Mouse (Mus musculus): ENCODE measurements at regions not wholly inside any gene's neighbourhood (a gene's known extent, or its start where the extent isn't known, plus 50 kb on each side); places are given as distances from the start of the nearest gene placed in this dataset.

GRCm38 (mm10) chr16:93458011-93458585, 145.8 kb downstream of the Setd4 start:
- no peaks in the 10 kb centered on the region for H3K27me3 ChIP-seq (ENCODE audit: control insufficient read depth, insufficient read depth, insufficient read length)
- H3K4me2 ChIP-seq (ENCODE audit: low read depth), result no peak overlapping the region
- H3K79me2 ChIP-seq (ENCODE audit: control insufficient read depth, insufficient read depth), result no peaks in the 10 kb centered on the region
- no peaks in the 10 kb centered on the region for H3K36me3 ChIP-seq (ENCODE audit: control insufficient read depth, insufficient read depth)
- TF ChIP-seq SRF (IDR thresholded peaks at IDR 0.05; ENCODE audit: control insufficient read depth, insufficient read length, low read depth) (no peak), CEBPB (IDR thresholded peaks at IDR 0.05; ENCODE audit: insufficient read depth, poor library complexity, severe bottlenecking) (no peak), TCF3 (IDR thresholded peaks at IDR 0.05; ENCODE audit: insufficient read length, low read depth) (no peak), MYOG (IDR thresholded peaks at IDR 0.05; ENCODE audit: control insufficient read depth in 1 of 3, insufficient read depth in 1 of 3, insufficient read length in 2 of 3, low read depth in 2 of 3) (no peak), MAX (IDR thresholded peaks at IDR 0.05; ENCODE audit: low read depth) (no peak), POLR2A (IDR thresholded peaks at IDR 0.05; ENCODE audit: insufficient read length, low read depth) (no peak), POLR2AphosphoS2 (IDR thresholded peaks at IDR 0.05; ENCODE audit: insufficient read length, low read depth) (no peak), E2F4 (IDR thresholded peaks at IDR 0.05; ENCODE audit: insufficient read depth) (no peak)
- H3K4me3 ChIP-seq, result no peak overlapping the region
- H3ac ChIP-seq (ENCODE audit: control insufficient read depth, insufficient read length), result no peak overlapping the region

- Histone ChIP-seq H3K27me3 (ENCODE audit: control insufficient read depth, insufficient read depth, insufficient read length) (no peaks in the 10 kb centered on the region), H3ac (ENCODE audit: control insufficient read depth, insufficient read length) (no peak overlapping the region), H3K79me2 (ENCODE audit: control insufficient read depth, insufficient read depth) (no peaks in the 10 kb centered on the region), H3K4me3 (no peak overlapping the region), H3K4me2 (ENCODE audit: low read depth) (no peak overlapping the region), H3K36me3 (ENCODE audit: control insufficient read depth, insufficient read depth) (no peaks in the 10 kb centered on the region)
- TF ChIP-seq MYOD1 (IDR thresholded peaks at IDR 0.05; ENCODE audit: control insufficient read depth in 1 of 3, insufficient read length in 2 of 3, low read depth in 2 of 3), result no peak
- no peak for TF ChIP-seq REST (IDR thresholded peaks at IDR 0.05; ENCODE audit: insufficient read depth, insufficient read length)
These were observed 147.0 kb downstream of the Setd4 start for GRCm38 (mm10) chr16:93456706-93457425.

DNA sequence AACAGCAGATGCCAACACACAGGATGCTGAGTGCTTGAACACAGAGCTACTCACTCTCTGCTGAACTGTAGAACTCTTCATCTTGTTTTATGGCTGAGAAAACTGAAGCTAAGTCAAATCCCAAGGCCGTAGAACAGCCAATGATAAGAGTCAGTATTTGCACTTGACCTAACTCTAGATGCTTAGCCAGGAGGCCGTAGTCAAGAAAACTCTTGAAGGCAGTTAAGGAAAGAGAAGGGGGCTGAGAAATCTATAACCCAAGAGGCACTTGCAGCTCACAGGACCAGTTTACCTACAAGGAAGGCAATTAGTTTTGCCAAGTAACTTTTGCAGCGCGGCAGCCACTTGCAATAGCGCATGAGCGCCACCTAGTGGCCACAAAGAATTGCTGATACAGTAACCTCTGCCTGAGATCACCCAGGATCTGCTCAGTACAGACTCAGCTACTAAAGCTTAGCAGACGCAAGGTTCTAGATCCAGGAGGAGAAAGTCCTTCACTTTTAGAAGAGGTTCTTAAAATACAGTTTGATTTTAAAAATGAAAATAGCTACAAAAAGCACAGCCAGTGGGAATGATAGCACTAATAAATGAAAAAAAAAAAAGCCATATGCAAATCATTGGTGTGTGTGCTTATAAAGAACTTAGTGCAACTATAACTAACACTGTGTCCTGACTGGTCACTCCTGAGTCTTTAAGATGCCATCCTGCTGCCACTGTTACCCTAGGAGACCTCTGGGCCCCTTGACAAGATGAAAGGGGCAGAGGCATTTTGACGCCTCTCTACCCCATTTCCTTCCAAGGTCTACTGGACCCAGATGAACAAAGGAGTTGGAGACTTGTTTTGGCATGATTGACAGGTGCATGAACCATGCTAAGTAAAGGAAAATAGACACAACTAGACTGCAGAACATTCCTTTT, 149.5 kb downstream of the Setd4 start:
- H3K4me2 ChIP-seq (ENCODE audit: low read depth), result no peak overlapping the region
- H3K36me3 ChIP-seq (ENCODE audit: control insufficient read depth, insufficient read depth), result no peaks in the 10 kb centered on the region
- H3K79me2 ChIP-seq (ENCODE audit: control insufficient read depth, insufficient read depth), result no peaks in the 10 kb centered on the region
- H3K27me3 ChIP-seq (ENCODE audit: control insufficient read depth, insufficient read depth, insufficient read length), result no peaks in the 10 kb centered on the region
- H3K4me3 ChIP-seq, result no peak overlapping the region
- TF ChIP-seq USF1 (IDR thresholded peaks at IDR 0.05; ENCODE audit: low read depth), result no peak
- TF ChIP-seq MYOG (IDR thresholded peaks at IDR 0.05; ENCODE audit: control insufficient read depth in 1 of 3, insufficient read depth in 1 of 3, insufficient read length in 2 of 3, low read depth in 2 of 3), result no peak
- TF ChIP-seq MAX (IDR thresholded peaks at IDR 0.05; ENCODE audit: low read depth), result no peak
- TF ChIP-seq REST (IDR thresholded peaks at IDR 0.05; ENCODE audit: insufficient read depth, insufficient read length), result no peak
- no peak for TF ChIP-seq E2F4 (IDR thresholded peaks at IDR 0.05; ENCODE audit: insufficient read depth)
- no peak for TF ChIP-seq SRF (IDR thresholded peaks at IDR 0.05; ENCODE audit: control insufficient read depth, insufficient read length, low read depth)
- TF ChIP-seq CEBPB (IDR thresholded peaks at IDR 0.05; ENCODE audit: insufficient read depth, poor library complexity, severe bottlenecking), result no peak
- TF ChIP-seq POLR2AphosphoS2 (IDR thresholded peaks at IDR 0.05; ENCODE audit: insufficient read length, low read depth), result no peak
- TF ChIP-seq MYOD1 (IDR thresholded peaks at IDR 0.05; ENCODE audit: control insufficient read depth in 1 of 3, insufficient read length in 2 of 3, low read depth in 2 of 3), result no peak
- TF ChIP-seq TCF3 (IDR thresholded peaks at IDR 0.05; ENCODE audit: insufficient read length, low read depth), result no peak
- no peak for TF ChIP-seq POLR2A (IDR thresholded peaks at IDR 0.05; ENCODE audit: insufficient read length, low read depth)
- no peak for TF ChIP-seq TCF12 (IDR thresholded peaks at IDR 0.05; ENCODE audit: insufficient read depth, poor library complexity, severe bottlenecking)
- no peak overlapping the region for H3ac ChIP-seq (ENCODE audit: control insufficient read depth, insufficient read length)

DNA sequence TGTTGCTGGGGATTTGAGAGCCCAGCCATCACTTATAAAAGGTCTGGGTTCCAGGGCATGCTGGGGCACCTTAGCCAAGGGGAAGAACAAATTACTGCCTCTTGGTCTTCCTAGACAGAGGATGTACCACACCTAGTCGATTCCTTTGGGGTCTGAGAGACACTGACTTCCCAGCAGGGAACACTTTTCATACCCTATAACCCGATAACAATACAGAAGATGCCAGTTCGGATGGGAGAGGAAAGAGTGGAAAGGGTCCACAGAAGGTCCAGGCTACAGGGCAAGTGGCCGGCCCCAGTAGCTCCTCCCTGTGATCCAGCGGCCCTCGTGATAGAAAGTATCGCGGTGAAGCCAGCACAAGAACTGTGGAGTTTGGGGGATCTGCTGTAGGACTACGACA, 150.8 kb downstream of the Setd4 start:
- no peak overlapping the region for H3ac ChIP-seq (ENCODE audit: control insufficient read depth, insufficient read length)

More for the DNA sequence above, 150.8 kb downstream of the Setd4 start:
- TF ChIP-seq POLR2AphosphoS2 (IDR thresholded peaks at IDR 0.05; ENCODE audit: insufficient read length, low read depth), result no peak
- TF ChIP-seq TCF12 (IDR thresholded peaks at IDR 0.05; ENCODE audit: insufficient read depth, poor library complexity, severe bottlenecking), result no peak
- no peak for TF ChIP-seq MYOG (IDR thresholded peaks at IDR 0.05; ENCODE audit: control insufficient read depth in 1 of 3, insufficient read depth in 1 of 3, insufficient read length in 2 of 3, low read depth in 2 of 3)
- no peak for TF ChIP-seq TCF3 (IDR thresholded peaks at IDR 0.05; ENCODE audit: insufficient read length, low read depth)
- TF ChIP-seq SRF (IDR thresholded peaks at IDR 0.05; ENCODE audit: control insufficient read depth, insufficient read length, low read depth), result no peak
- TF ChIP-seq REST (IDR thresholded peaks at IDR 0.05; ENCODE audit: insufficient read depth, insufficient read length), result no peak
- no peak for TF ChIP-seq POLR2A (IDR thresholded peaks at IDR 0.05; ENCODE audit: insufficient read length, low read depth)
- TF ChIP-seq USF1 (IDR thresholded peaks at IDR 0.05; ENCODE audit: low read depth), result no peak
- no peak for TF ChIP-seq E2F4 (IDR thresholded peaks at IDR 0.05; ENCODE audit: insufficient read depth)
- no peak for TF ChIP-seq MAX (IDR thresholded peaks at IDR 0.05; ENCODE audit: low read depth)
- no peak for TF ChIP-seq MYOD1 (IDR thresholded peaks at IDR 0.05; ENCODE audit: control insufficient read depth in 1 of 3, insufficient read length in 2 of 3, low read depth in 2 of 3)
- TF ChIP-seq CEBPB (IDR thresholded peaks at IDR 0.05; ENCODE audit: insufficient read depth, poor library complexity, severe bottlenecking), result no peak
- Histone ChIP-seq H3K4me3 (no peak overlapping the region), H3K79me2 (ENCODE audit: control insufficient read depth, insufficient read depth) (no peaks in the 10 kb centered on the region), H3K36me3 (ENCODE audit: control insufficient read depth, insufficient read depth) (no peaks in the 10 kb centered on the region), H3K27me3 (ENCODE audit: control insufficient read depth, insufficient read depth, insufficient read length) (no peaks in the 10 kb centered on the region), H3K4me2 (ENCODE audit: low read depth) (no peak overlapping the region)
